Mouse (Mus musculus): ENCODE data around the gene Ndufaf2.

DNA sequence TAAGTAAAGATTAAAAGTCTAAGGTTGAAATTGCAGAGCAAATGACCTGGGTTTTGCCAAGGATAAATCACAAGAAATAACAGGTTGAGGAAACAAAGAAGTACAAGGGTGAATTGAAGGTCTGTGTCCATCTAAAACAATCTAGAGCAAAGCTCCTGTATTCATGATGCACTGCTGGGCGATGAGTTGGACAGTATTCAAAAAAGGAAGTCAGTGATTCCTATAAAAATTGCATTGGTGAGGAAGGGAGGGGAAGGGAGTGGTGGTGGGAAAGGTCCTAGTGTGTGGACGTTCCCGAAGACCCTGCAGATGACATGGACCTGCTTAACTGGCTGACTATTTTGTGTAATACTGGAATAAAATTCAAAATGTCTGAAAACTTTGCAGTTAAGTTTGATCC is 6.2 kb upstream of the Ndufaf2 start:
- no peak for TF ChIP-seq CTCF (IDR thresholded peaks at IDR 0.05; ENCODE audit: extremely low read depth, insufficient read length, insufficient replicate concordance, low read depth, low read length)
- no peak for TF ChIP-seq POLR2A (IDR thresholded peaks at IDR 0.05; ENCODE audit: low read depth, low read length)

All from small intestine, adult 2 months (tissue).